Mouse (Mus musculus) liver, embryonic 12.5 days (tissue): ENCODE measurements around the gene Pbld2. TPM values are rescaled to one million over a fixed set of nuclear protein-coding genes. Genes with fewer than 3 reads are reported as not detected.
A peak's percentile ranks its signal among the peaks of the same experiment; 100 is the strongest.

Experiments used
- ATAC-seq: fragments of 200-750 bp; cut with Nextera tagmentation; 2 replicates; pipeline ENCODE4 v1.8.0; 2017; ENCODE audit warnings: moderate number of reproducible peaks, mild to moderate bottlenecking, moderate library complexity
- H3K27ac ChIP-seq: fragments of 300-500 bp; sonication (generic); 2 replicates; pipeline ENCODE4 v1.5.1; 2016; ENCODE audit warnings: mild to moderate bottlenecking
- H3K27me3 ChIP-seq: fragments of 300-500 bp; sonication (generic); replicated peaks from 2 replicates; pipeline ENCODE4 v1.6.1; 2016; ENCODE audit warnings: mild to moderate bottlenecking, moderate library complexity
- H3K36me3 ChIP-seq: fragments of 300-500 bp; sonication (generic); 2 replicates; pipeline ENCODE4 v1.6.1; 2016; ENCODE audit warnings: mild to moderate bottlenecking, moderate library complexity
- H3K4me1 ChIP-seq: fragments of 300-500 bp; sonication (generic); 2 replicates; pipeline ENCODE4 v1.6.1; 2016
- H3K4me2 ChIP-seq: fragments of 300-500 bp; sonication (generic); 2 replicates; pipeline ENCODE4 v1.6.1; 2016; ENCODE audit warnings: mild to moderate bottlenecking, moderate library complexity
- H3K4me3 ChIP-seq: fragments of 300-500 bp; sonication (generic); 2 replicates; pipeline ENCODE4 v1.5.1; 2016; ENCODE audit warnings: mild to moderate bottlenecking, moderate library complexity
- H3K9ac ChIP-seq: fragments of 300-500 bp; sonication (generic); 2 replicates; pipeline ENCODE4 v1.6.1; 2016; ENCODE audit warnings: mild to moderate bottlenecking, moderate library complexity
- H3K9me3 ChIP-seq: fragments of 300-500 bp; sonication (generic); replicated peaks from 2 replicates; pipeline ENCODE4 v1.6.1; 2016; ENCODE audit warnings: mild to moderate bottlenecking, moderate library complexity
- WGBS: fragments of 180-500 bp; shearing (Covaris S2); methylation state at CpG from one replicate; pipeline ENCODE4 v1.1.7; 2016; ENCODE audit not compliant: insufficient replicate concordance; 5-methylcytosine and 5-hydroxymethylcytosine counted together
- polyA plus RNA-seq: library from polyadenylated mRNA; unstranded; fragments of >200 nt; fragmentation: Nextera tagmentation; extraction: Ambion mirVana; gene quantifications from 2 replicates; pipeline ENCODE4 v1.2.1, GENCODE M21; 2016

Pbld2 gene
- polyA plus RNA-seq, 1 experiment from 2014 or later, result 1.2 TPM

GRCm38 (mm10) chr10:63026156-63026794 is 2.2 kb downstream of the Pbld2 start:
- no peak overlapping the region for H3K4me2 ChIP-seq
- WGBS, result 70% methylated on average over 8 of the region's 8 CpGs
- ATAC-seq, result no peak

GRCm38 (mm10) chr10:63026795-63027160 is 2.7 kb downstream of the Pbld2 start:
- no peak overlapping the region for H3K27ac ChIP-seq
- H3K4me3 ChIP-seq, result no peak overlapping the region
- no peaks in the 10 kb centered on the region for H3K36me3 ChIP-seq
- no peak overlapping the region for H3K4me2 ChIP-seq
- H3K27me3 ChIP-seq, result no peaks in the 10 kb centered on the region
- no peak for ATAC-seq
- H3K9me3 ChIP-seq, result no peaks in the 10 kb centered on the region
- peaks cover 22% of the 10 kb centered on the region for H3K4me1 ChIP-seq
- no peak overlapping the region for H3K9ac ChIP-seq
- 81% methylated on average over 6 of the region's 6 CpGs for WGBS

More at GRCm38 (mm10) chr10:63026156-63026794, 2.2 kb downstream of the Pbld2 start:
- Histone ChIP-seq H3K4me1 (peaks cover 27% of the 10 kb centered on the region), H3K27ac (no peak overlapping the region), H3K9me3 (no peaks in the 10 kb centered on the region), H3K4me3 (no peak overlapping the region), H3K36me3 (no peaks in the 10 kb centered on the region), H3K9ac (no peak overlapping the region), H3K27me3 (no peaks in the 10 kb centered on the region)

GRCm38 (mm10) chr10:63027376-63028161 is 3.5 kb downstream of the Pbld2 start:
- H3K27ac ChIP-seq, result no peak overlapping the region
- peaks cover 15% of the 10 kb centered on the region for H3K4me1 ChIP-seq
- 81% methylated on average over 10 of the region's 10 CpGs for WGBS
- H3K27me3 ChIP-seq, result no peaks in the 10 kb centered on the region
- H3K36me3 ChIP-seq, result no peaks in the 10 kb centered on the region
- H3K4me3 ChIP-seq, result no peak overlapping the region
- no peak overlapping the region for H3K4me2 ChIP-seq
- H3K9me3 ChIP-seq, result no peaks in the 10 kb centered on the region
- H3K9ac ChIP-seq, result no peak overlapping the region
- no peak for ATAC-seq

- no peak overlapping the region for H3K4me2 ChIP-seq
- no peak overlapping the region for H3K9ac ChIP-seq
- WGBS, result 74% methylated on average over 4 of the region's 4 CpGs
- no peaks in the 10 kb centered on the region for H3K36me3 ChIP-seq
- no peak for ATAC-seq
- H3K27me3 ChIP-seq, result no peaks in the 10 kb centered on the region
- H3K9me3 ChIP-seq, result no peaks in the 10 kb centered on the region
- no peak overlapping the region for H3K27ac ChIP-seq
- H3K4me3 ChIP-seq, result no peak overlapping the region
- H3K4me1 ChIP-seq, result peaks cover 15% of the 10 kb centered on the region
These were observed 4.3 kb downstream of the Pbld2 start for GRCm38 (mm10) chr10:63028396-63028795.

DNA sequence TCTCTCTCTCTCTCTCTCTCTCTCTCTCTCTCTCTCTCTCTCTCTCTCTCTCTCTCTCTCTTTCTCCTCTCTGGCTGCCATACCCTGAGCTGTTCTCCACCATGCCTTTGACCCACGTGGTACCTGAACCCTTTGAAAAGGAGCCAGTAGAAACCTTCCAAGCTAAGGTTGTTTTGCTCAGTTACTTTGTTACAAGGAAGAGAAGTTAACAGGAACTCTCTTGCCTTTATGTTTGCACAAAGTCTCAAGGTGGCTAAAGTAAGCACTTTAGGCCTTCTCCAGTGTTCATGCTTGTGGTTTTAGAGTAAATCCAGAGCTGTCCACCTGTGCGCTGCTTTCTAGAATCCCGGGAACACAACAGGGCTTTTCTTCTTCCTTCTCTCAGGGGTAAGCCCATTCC is 8.2 kb downstream of the Pbld2 start:
- Histone ChIP-seq H3K4me2 (no peak overlapping the region), H3K9ac (no peak overlapping the region), H3K27me3 (no peaks in the 10 kb centered on the region), H3K27ac (no peak overlapping the region), H3K4me3 (no peak overlapping the region), H3K4me1 (no peaks in the 10 kb centered on the region), H3K9me3 (no peaks in the 10 kb centered on the region), H3K36me3 (no peaks in the 10 kb centered on the region)
- ATAC-seq, result no peak
- 61% methylated on average over 3 of the region's 3 CpGs for whole genome bisulfite sequencing

GRCm38 (mm10) chr10:63032956-63033355 is 8.8 kb downstream of the Pbld2 start:
- Histone ChIP-seq H3K36me3 (no peaks in the 10 kb centered on the region), H3K4me3 (no peak overlapping the region), H3K4me1 (no peaks in the 10 kb centered on the region), H3K27ac (no peak overlapping the region), H3K9ac (no peak overlapping the region; the same call in 1 of the 2 replicates), H3K27me3 (no peaks in the 10 kb centered on the region), H3K4me2 (no peak overlapping the region), H3K9me3 (no peaks in the 10 kb centered on the region)
- 67% methylated on average over 3 of the region's 3 CpGs for WGBS
- no peak for ATAC-seq

- 71% methylated on average over 14 of the region's 14 CpGs for WGBS
- Histone ChIP-seq H3K4me3 (no peak overlapping the region), H3K27me3 (no peaks in the 10 kb centered on the region), H3K4me2 (peak overlapping the region; percentile 16; the same call in 1 of the 2 replicates), H3K36me3 (no peaks in the 10 kb centered on the region), H3K27ac (no peak overlapping the region), H3K9me3 (no peaks in the 10 kb centered on the region), H3K9ac (no peak overlapping the region), H3K4me1 (no peaks in the 10 kb centered on the region)
- 0 out of 2 replicates have a peak, but pooled peaks have one; percentile 13 for ATAC-seq
These were observed 14.6 kb downstream of the Pbld2 start for GRCm38 (mm10) chr10:63038571-63039320.

DNA sequence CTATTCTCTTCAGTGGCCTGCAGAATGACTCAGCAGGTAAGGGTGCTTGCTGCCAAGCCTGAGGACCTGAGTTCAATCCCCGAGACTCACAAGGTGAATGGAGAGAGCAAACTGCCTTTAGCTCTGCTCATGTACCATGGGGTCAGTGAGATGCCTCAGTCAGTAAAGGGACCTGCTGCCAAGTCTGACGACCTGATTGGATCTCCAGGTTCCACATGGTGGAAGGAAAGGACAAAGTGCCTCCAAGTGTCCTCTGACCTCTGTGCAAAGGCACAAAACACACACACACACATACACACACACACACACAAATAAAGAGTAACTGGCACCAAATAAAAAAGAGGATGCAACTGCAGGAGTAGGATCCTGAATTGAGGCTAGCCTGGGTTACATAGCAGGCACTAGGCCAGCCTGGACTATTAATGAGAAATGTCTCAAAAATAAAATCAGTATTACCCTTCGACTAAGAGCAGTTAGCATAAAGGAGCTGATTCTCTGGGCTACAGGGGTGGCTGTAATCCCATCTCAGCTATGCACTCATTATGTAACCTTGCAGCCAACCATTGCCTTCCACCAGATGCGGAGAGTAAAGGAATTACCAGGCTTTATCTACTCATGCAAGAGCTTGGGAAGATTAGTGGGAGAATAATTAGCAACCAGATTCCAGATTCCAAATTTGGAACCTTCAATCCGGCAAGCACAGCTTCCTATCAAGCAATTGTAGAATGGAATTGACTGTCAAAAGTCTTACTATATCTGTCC is 15.9 kb downstream of the Pbld2 start:
- Histone ChIP-seq H3K4me2 (no peak overlapping the region), H3K27me3 (no peaks in the 10 kb centered on the region), H3K27ac (no peak overlapping the region), H3K9me3 (no peaks in the 10 kb centered on the region), H3K36me3 (no peaks in the 10 kb centered on the region), H3K9ac (no peak overlapping the region), H3K4me3 (no peak overlapping the region), H3K4me1 (no peaks in the 10 kb centered on the region)
- WGBS, result 60% methylated on average over 5 of the region's 5 CpGs
- no peak for ATAC-seq

GRCm38 (mm10) chr10:63043154-63043553 is 19.0 kb downstream of the Pbld2 start:
- no peaks in the 10 kb centered on the region for H3K27me3 ChIP-seq
- H3K4me1 ChIP-seq, result no peaks in the 10 kb centered on the region
- no peak overlapping the region for H3K4me3 ChIP-seq
- 52% methylated on average over 3 of the region's 3 CpGs for WGBS
- ATAC-seq, result no peak
- no peak overlapping the region for H3K27ac ChIP-seq
- H3K36me3 ChIP-seq, result no peaks in the 10 kb centered on the region
- H3K9me3 ChIP-seq, result no peaks in the 10 kb centered on the region
- H3K4me2 ChIP-seq, result no peak overlapping the region
- H3K9ac ChIP-seq, result no peak overlapping the region

GRCm38 (mm10) chr10:63047751-63048150 is 23.6 kb downstream of the Pbld2 start:
- ATAC-seq, result no peak
- Histone ChIP-seq H3K27me3 (no peaks in the 10 kb centered on the region), H3K9me3 (no peaks in the 10 kb centered on the region), H3K4me2 (no peak overlapping the region), H3K4me1 (no peaks in the 10 kb centered on the region), H3K27ac (no peak overlapping the region), H3K9ac (no peak overlapping the region), H3K36me3 (no peaks in the 10 kb centered on the region), H3K4me3 (no peak overlapping the region)
- 51% methylated on average over 8 of the region's 8 CpGs for WGBS

- Histone ChIP-seq H3K9ac (no peak overlapping the region), H3K4me2 (no peak overlapping the region), H3K4me3 (no peak overlapping the region), H3K36me3 (no peaks in the 10 kb centered on the region), H3K4me1 (no peaks in the 10 kb centered on the region), H3K9me3 (no peaks in the 10 kb centered on the region), H3K27ac (no peak overlapping the region), H3K27me3 (0 out of 2 replicates have a peak, but pooled peaks cover 7% of the 10 kb centered on the region)
- ATAC-seq, result no peak
- WGBS, result 79% methylated on average over 2 of the region's 2 CpGs
These were observed 25.0 kb downstream of the Pbld2 start for GRCm38 (mm10) chr10:63049106-63049505.
